Mouse (Mus musculus): ENCODE measurements at regions not wholly inside any gene's neighbourhood (a gene's known extent, or its start where the extent isn't known, plus 50 kb on each side); places are given as distances from the start of the nearest gene placed in this dataset.

GRCm38 (mm10) chr2:78453411-78453810, 414.5 kb upstream of the Ube2e3 start:
- Histone ChIP-seq H3K27ac (ENCODE audit: insufficient read depth, low read depth) (no peak overlapping the region), H3K4me1 (ENCODE audit: control insufficient read depth in 1 of 2, insufficient read depth in 2 of 2) (no peaks in the 10 kb centered on the region), H3K4me2 (ENCODE audit: insufficient read depth, low read depth, poor library complexity, severe bottlenecking) (no peak overlapping the region), H3K79me2 (replicated peaks; ENCODE audit: control insufficient read depth, extremely low read depth, insufficient read depth, poor library complexity, severe bottlenecking) (no peaks in the 10 kb centered on the region), H3K27me3 (replicated peaks) (no peaks in the 10 kb centered on the region), H3K9me3 (replicated peaks; ENCODE audit: low read length) (no peaks in the 10 kb centered on the region), H3K9ac (ENCODE audit: insufficient read depth, low read depth) (no peak overlapping the region), H3K4me3 (replicated peaks in 1 of 3; ENCODE audit: low read depth in 2 of 3, low read length in 2 of 3, poor library complexity in 1 of 3) (no peak overlapping the region), H3K36me3 (replicated peaks in 1 of 2; ENCODE audit: control insufficient read depth in 1 of 2, insufficient read depth in 1 of 2, low read length in 1 of 2) (no peaks in the 10 kb centered on the region)
- in situ Hi-C loops (cut with MboI; ENCODE audit: low pct_ligation_motif_present, low pct_unique_long_range_greater_than_20kb, low sequenced_read_pairs): no loop called here
- no peak for DNase-seq (ENCODE audit: extremely low read depth)
- no peak for TF ChIP-seq ETS1 (conservative IDR thresholded peaks at IDR 0.05; ENCODE audit: low read depth, low read length)
- TF ChIP-seq BHLHE40 (IDR thresholded peaks at IDR 0.05; ENCODE audit: low read depth, low read length): no peak
- no peak for TF ChIP-seq POLR2AphosphoS2 (IDR thresholded peaks at IDR 0.05; ENCODE audit: low read depth, low read length)
- TF ChIP-seq PAX5 (IDR thresholded peaks at IDR 0.05; ENCODE audit: low read length): no peak
- TF ChIP-seq CTCF (conservative IDR thresholded peaks at IDR 0.05 in 1 of 2, IDR thresholded peaks at IDR 0.05 in 1 of 2; ENCODE audit: low read depth in 2 of 2, low read length in 2 of 2): no peak
- TF ChIP-seq HCFC1 (IDR thresholded peaks at IDR 0.05; ENCODE audit: low read depth, low read length): no peak
- TF ChIP-seq MAZ (IDR thresholded peaks at IDR 0.05; ENCODE audit: low read depth, low read length): no peak
- no peak for TF ChIP-seq MAX (IDR thresholded peaks at IDR 0.05; ENCODE audit: low read length)
- no peak for TF ChIP-seq RAD21 (IDR thresholded peaks at IDR 0.05; ENCODE audit: low read depth, low read length)
- TF ChIP-seq KAT2A (IDR thresholded peaks at IDR 0.05; ENCODE audit: insufficient replicate concordance, low read length): no peak
- no peak for TF ChIP-seq E2F4 (IDR thresholded peaks at IDR 0.05; ENCODE audit: insufficient replicate concordance, low read depth, low read length)
- no peak for TF ChIP-seq MYC (IDR thresholded peaks at IDR 0.05; ENCODE audit: low read depth, low read length)
- dilution Hi-C loops (cut with MboI; ENCODE audit: extremely low pct_ligation_motif_present, extremely low pct_unique_long_range_greater_than_20kb, low sequenced_read_pairs): no loop called here

- no peak overlapping the region for H3K4me3 ChIP-seq (replicated peaks in 1 of 3; ENCODE audit: low read depth in 2 of 3, low read length in 2 of 3, poor library complexity in 1 of 3)
- no peaks in the 10 kb centered on the region for H3K79me2 ChIP-seq (replicated peaks; ENCODE audit: control insufficient read depth, extremely low read depth, insufficient read depth, poor library complexity, severe bottlenecking)
- dilution Hi-C loops (cut with MboI; ENCODE audit: extremely low pct_ligation_motif_present, extremely low pct_unique_long_range_greater_than_20kb, low sequenced_read_pairs) (no loop called here), in situ Hi-C loops (cut with MboI; ENCODE audit: low pct_ligation_motif_present, low pct_unique_long_range_greater_than_20kb, low sequenced_read_pairs) (no loop called here)
- no peaks in the 10 kb centered on the region for H3K27me3 ChIP-seq (replicated peaks)
- no peaks in the 10 kb centered on the region for H3K9me3 ChIP-seq (replicated peaks; ENCODE audit: low read length)
- H3K4me1 ChIP-seq (ENCODE audit: control insufficient read depth in 1 of 2, insufficient read depth in 2 of 2): no peaks in the 10 kb centered on the region
- no peak overlapping the region for H3K9ac ChIP-seq (ENCODE audit: insufficient read depth, low read depth)
- no peak overlapping the region for H3K4me2 ChIP-seq (ENCODE audit: insufficient read depth, low read depth, poor library complexity, severe bottlenecking)
- H3K27ac ChIP-seq (ENCODE audit: insufficient read depth, low read depth): no peak overlapping the region
- TF ChIP-seq UBTF (IDR thresholded peaks at IDR 0.05; ENCODE audit: low read depth, low read length) (no peak), USF1 (IDR thresholded peaks at IDR 0.05; ENCODE audit: low read depth, low read length) (no peak), EP300 (IDR thresholded peaks at IDR 0.05; ENCODE audit: low read length) (no peak), MAX (IDR thresholded peaks at IDR 0.05; ENCODE audit: low read length) (no peak), MAFK (IDR thresholded peaks at IDR 0.05; ENCODE audit: insufficient replicate concordance, low read length) (no peak), RCOR1 (conservative IDR thresholded peaks at IDR 0.05; ENCODE audit: low read depth, low read length) (no peak), CTCF (conservative IDR thresholded peaks at IDR 0.05 in 1 of 2, IDR thresholded peaks at IDR 0.05 in 1 of 2; ENCODE audit: low read depth in 2 of 2, low read length in 2 of 2) (no peak), HCFC1 (IDR thresholded peaks at IDR 0.05; ENCODE audit: low read depth, low read length) (no peak)
- DNase-seq (ENCODE audit: extremely low read depth): no peak
- H3K36me3 ChIP-seq (replicated peaks in 1 of 2; ENCODE audit: control insufficient read depth in 1 of 2, insufficient read depth in 1 of 2, low read length in 1 of 2): no peaks in the 10 kb centered on the region
These were observed 431.1 kb upstream of the Ube2e3 start for GRCm38 (mm10) chr2:78436816-78437215.
